Mouse (Mus musculus) forebrain, embryonic 16.5 days (tissue): ENCODE measurements around the gene Spred3. TPM values are rescaled to one million over a fixed set of nuclear protein-coding genes. Genes with fewer than 3 reads are reported as not detected.

Source experiments
- ATAC-seq: fragments of 200-750 bp; cut with Nextera tagmentation; 2 replicates; pipeline ENCODE4 v1.8.0; 2017; ENCODE audit warnings: mild to moderate bottlenecking, moderate library complexity
- H3K27ac ChIP-seq: fragments of 300-500 bp; sonication (generic); 2 replicates; pipeline ENCODE4 v1.5.1; 2014; ENCODE audit warnings: low read length, control low read depth
- H3K27me3 ChIP-seq: fragments of 300-500 bp; sonication (generic); replicated peaks from 2 replicates; pipeline ENCODE4 v1.6.1; 2014; ENCODE audit warnings: low read length; ENCODE audit not compliant: control insufficient read depth, insufficient read depth
- H3K36me3 ChIP-seq: fragments of 300-500 bp; sonication (generic); 2 replicates; pipeline ENCODE4 v1.6.1; 2014; ENCODE audit not compliant: control insufficient read depth, insufficient read depth
- H3K4me1 ChIP-seq: fragments of 300-500 bp; sonication (generic); replicated peaks from 2 replicates; pipeline ENCODE4 v1.6.1; 2014; ENCODE audit warnings: low read length; ENCODE audit not compliant: control insufficient read depth, insufficient read depth
- H3K4me2 ChIP-seq: fragments of 300-500 bp; sonication (generic); 2 replicates; pipeline ENCODE4 v1.6.1; 2014; ENCODE audit warnings: mild to moderate bottlenecking, low read length, control low read depth
- H3K4me3 ChIP-seq: fragments of 300-500 bp; sonication (generic); replicated peaks from 2 replicates; pipeline ENCODE4 v1.5.1; 2014; ENCODE audit warnings: mild to moderate bottlenecking, low read length, control low read depth
- H3K9ac ChIP-seq: fragments of 300-500 bp; sonication (generic); replicated peaks from 2 replicates; pipeline ENCODE4 v1.6.1; 2014; ENCODE audit warnings: low read depth, low read length, control low read depth
- H3K9me3 ChIP-seq: fragments of 300-500 bp; sonication (generic); 2 replicates; pipeline ENCODE4 v1.6.1; 2016; ENCODE audit warnings: low read length; ENCODE audit not compliant: control insufficient read depth
- WGBS: fragments of 180-500 bp; shearing (Covaris S2); extraction: QIAGEN DNeasy Blood & Tissue Kit; methylation state at CpG from one replicate; pipeline ENCODE4 v1.1.7; 2014; 5-methylcytosine and 5-hydroxymethylcytosine counted together
- polyA plus RNA-seq: library from polyadenylated mRNA; unstranded; fragments of >200 nt; fragmentation: Nextera tagmentation; extraction: Ambion mirVana; gene quantifications from 2 replicates; pipeline ENCODE4 v1.2.1, GENCODE M21; 2015

Gene Spred3
- polyA plus RNA-seq, 1 experiment from 2014 or later, result 7.5 TPM

DNA sequence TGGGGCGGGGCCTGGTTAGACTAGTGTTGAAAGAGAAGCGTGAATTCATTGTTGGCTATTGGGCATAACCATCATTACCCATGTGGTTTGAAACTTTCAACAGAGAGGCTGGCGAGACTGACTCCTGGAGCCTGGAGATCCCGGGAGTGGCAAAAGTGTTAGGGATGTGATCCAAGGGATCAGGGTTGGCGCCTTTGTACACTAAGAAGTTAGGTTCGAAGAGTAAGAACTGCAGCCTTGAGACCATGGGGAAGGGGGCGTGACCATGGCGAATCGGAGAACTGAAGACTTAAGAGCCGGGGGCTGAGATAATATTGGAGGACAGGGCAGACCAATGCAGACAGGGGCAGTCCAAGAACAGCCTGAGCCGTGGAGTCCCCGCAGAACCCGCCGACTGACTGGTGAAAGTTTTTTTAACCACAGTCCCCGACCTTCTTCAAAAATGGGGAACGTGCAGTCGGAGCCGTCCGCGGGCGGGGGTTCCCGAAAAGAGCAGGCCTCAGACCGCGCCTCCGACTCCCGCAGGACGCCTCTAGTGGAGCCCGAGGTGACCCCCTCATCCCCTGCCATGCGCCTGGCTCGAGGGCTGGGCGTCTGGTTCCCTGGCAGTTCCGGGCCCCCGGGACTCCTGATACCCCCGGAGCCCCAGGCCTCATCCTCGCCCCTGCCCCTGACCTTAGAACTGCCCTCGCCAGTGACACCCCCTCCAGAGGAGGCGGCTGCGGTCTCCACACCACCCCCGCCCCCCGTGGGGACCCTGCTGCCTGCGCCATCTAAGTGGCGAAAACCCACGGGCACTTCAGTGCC, 747 bp upstream of the Spred3 start:
- Histone ChIP-seq H3K9me3 (no peaks in the 10 kb centered on the region), H3K27ac (no peak overlapping the region), H3K4me1 (peaks cover 37% of the 10 kb centered on the region), H3K4me2 (peak overlapping the region; percentile 84), H3K27me3 (peaks cover 34% of the 10 kb centered on the region), H3K4me3 (peak overlapping the region; percentile 83), H3K9ac (no peak overlapping the region; the same call in 1 of the 2 replicates), H3K36me3 (peaks cover 22% of the 10 kb centered on the region)
- no peak for ATAC-seq
- 1% methylated on average over 43 of the region's 43 CpGs for WGBS

GRCm38 (mm10) chr7:29169231-29170065, 763 bp downstream of the Spred3 start:
- H3K36me3 ChIP-seq, result peaks cover 7% of the 10 kb centered on the region
- H3K27ac ChIP-seq, result peak overlapping the region; percentile 85
- peak; percentile 86 for ATAC-seq
- H3K9ac ChIP-seq, result peak overlapping the region; percentile 72
- peak overlapping the region; percentile 84 for H3K4me2 ChIP-seq
- peaks cover 34% of the 10 kb centered on the region for H3K27me3 ChIP-seq
- H3K4me1 ChIP-seq, result peaks cover 37% of the 10 kb centered on the region
- WGBS, result under 1% methylated on average over 35 of the region's 39 CpGs
- no peaks in the 10 kb centered on the region for H3K9me3 ChIP-seq
- peak overlapping the region; percentile 83 for H3K4me3 ChIP-seq

GRCm38 (mm10) chr7:29168791-29169230, 1.4 kb downstream of the Spred3 start:
- WGBS, result 0% methylated on average over 14 of the region's 14 CpGs
- H3K9ac ChIP-seq, result peak overlapping the region; percentile 72

DNA sequence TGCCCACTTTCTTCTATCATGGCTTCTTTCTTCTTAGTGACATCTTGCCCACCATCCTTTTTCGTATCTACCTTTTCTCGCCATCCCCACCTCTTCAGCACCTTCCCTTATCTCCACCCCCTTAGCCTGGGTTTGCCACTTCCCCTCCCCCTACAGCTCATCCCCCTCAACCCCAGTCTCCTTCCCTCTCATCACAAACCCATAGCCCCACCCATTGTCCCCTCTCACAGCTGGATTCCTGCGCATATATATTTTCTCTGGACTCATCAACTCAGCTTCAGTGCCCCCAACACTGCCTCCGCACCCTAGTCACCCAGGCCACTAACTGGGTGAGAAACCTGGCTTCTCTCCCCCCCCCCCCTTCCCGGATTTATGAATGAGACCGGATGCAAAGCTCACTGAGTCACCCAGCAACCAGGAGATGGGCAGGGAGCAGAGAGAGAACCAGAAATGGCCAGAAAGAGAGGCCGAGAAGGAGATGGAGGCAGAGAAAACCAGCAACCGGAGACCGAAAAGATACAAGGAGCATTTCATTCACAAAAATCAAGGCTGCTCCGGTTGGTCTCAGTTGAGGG, 2.0 kb downstream of the Spred3 start:
- Histone ChIP-seq H3K27me3 (peaks cover 26% of the 10 kb centered on the region), H3K27ac (peak overlapping the region; percentile 85), H3K4me1 (peaks cover 37% of the 10 kb centered on the region), H3K9ac (peak overlapping the region; percentile 72), H3K4me3 (peak overlapping the region; percentile 83), H3K9me3 (no peaks in the 10 kb centered on the region), H3K36me3 (no peaks in the 10 kb centered on the region), H3K4me2 (peak overlapping the region; percentile 84)
- WGBS, result 5% methylated on average over 10 of the region's 10 CpGs
- no peak for ATAC-seq

More at GRCm38 (mm10) chr7:29168791-29169230, 1.4 kb downstream of the Spred3 start:
- peak overlapping the region; percentile 83 for H3K4me3 ChIP-seq
- H3K4me2 ChIP-seq, result peak overlapping the region; percentile 84
- 0 out of 2 replicates have a peak, but pooled peaks cover under 1% of the 10 kb centered on the region for H3K36me3 ChIP-seq
- ATAC-seq, result peak; percentile 9
- no peaks in the 10 kb centered on the region for H3K9me3 ChIP-seq
- H3K4me1 ChIP-seq, result peaks cover 37% of the 10 kb centered on the region
- H3K27ac ChIP-seq, result peak overlapping the region; percentile 85
- H3K27me3 ChIP-seq, result peaks cover 32% of the 10 kb centered on the region

GRCm38 (mm10) chr7:29167656-29168055, 2.6 kb downstream of the Spred3 start:
- no peak overlapping the region for H3K9ac ChIP-seq
- no peak for ATAC-seq
- no peaks in the 10 kb centered on the region for H3K9me3 ChIP-seq
- WGBS, result 15% methylated on average over 19 of the region's 19 CpGs
- no peaks in the 10 kb centered on the region for H3K36me3 ChIP-seq
- H3K27me3 ChIP-seq, result peaks cover 21% of the 10 kb centered on the region
- H3K4me2 ChIP-seq, result peak overlapping the region; percentile 84
- peaks cover 37% of the 10 kb centered on the region for H3K4me1 ChIP-seq
- H3K4me3 ChIP-seq, result peak overlapping the region; percentile 83
- no peak overlapping the region for H3K27ac ChIP-seq

DNA sequence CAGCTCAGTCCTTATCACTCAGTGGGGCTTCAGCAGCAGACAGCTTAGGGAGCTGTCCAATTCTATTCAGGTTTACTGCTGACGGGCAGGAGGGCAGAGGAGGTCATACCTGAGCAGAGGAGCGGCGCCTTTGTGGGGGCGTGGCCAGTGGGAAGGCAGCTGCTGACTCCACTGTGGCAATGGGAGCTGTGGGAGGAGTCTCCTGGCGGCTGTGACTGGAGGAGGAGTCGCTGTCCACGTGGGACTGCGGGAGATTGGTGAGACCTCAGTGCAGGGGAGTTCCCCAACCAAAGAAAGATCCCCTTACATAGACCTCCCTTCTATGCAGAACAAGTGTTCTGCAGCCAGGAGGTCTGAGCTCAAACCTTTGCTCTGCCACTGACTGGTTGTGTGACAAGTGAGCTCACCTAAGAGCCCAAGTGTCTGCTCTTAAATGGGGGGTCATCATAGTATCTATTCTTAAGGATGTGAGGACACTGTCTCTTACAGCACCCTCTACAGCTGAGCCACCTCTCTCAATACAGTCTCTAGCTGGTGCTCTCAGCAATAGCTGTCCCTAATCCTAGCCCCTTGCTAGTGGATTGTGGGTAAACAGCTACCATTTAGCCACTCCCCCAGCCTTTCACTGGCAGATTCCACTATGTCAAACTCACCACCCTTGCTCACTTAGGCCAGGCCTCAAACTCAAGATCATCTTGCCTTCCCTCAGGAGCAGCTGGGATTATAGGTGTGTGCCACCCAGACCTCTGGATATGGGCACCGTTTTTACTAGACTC, 7.3 kb downstream of the Spred3 start:
- H3K9ac ChIP-seq, result no peak overlapping the region
- peaks cover 3% of the 10 kb centered on the region; the same call in 1 of the 2 replicates for H3K36me3 ChIP-seq
- no peak overlapping the region for H3K4me2 ChIP-seq
- no peak for ATAC-seq
- H3K27me3 ChIP-seq, result 0 out of 2 replicates have a peak, but pooled peaks cover 3% of the 10 kb centered on the region
- no peak overlapping the region for H3K4me3 ChIP-seq
- H3K9me3 ChIP-seq, result no peaks in the 10 kb centered on the region
- H3K4me1 ChIP-seq, result peaks cover 5% of the 10 kb centered on the region
- no peak overlapping the region for H3K27ac ChIP-seq
- 22% methylated on average over 9 of the region's 9 CpGs for WGBS

GRCm38 (mm10) chr7:29162294-29162693, 7.9 kb downstream of the Spred3 start:
- H3K4me1 ChIP-seq, result no peaks in the 10 kb centered on the region; the same call in 1 of the 2 replicates
- WGBS, result 84% methylated on average over 5 of the region's 5 CpGs
- peaks cover 3% of the 10 kb centered on the region; the same call in 1 of the 2 replicates for H3K36me3 ChIP-seq
- H3K9me3 ChIP-seq, result no peaks in the 10 kb centered on the region
- H3K4me2 ChIP-seq, result no peak overlapping the region
- H3K4me3 ChIP-seq, result no peak overlapping the region
- H3K27ac ChIP-seq, result no peak overlapping the region
- H3K9ac ChIP-seq, result no peak overlapping the region
- H3K27me3 ChIP-seq, result 0 out of 2 replicates have a peak, but pooled peaks cover 3% of the 10 kb centered on the region
- ATAC-seq, result no peak

- Histone ChIP-seq H3K4me3 (no peak overlapping the region), H3K27me3 (0 out of 2 replicates have a peak, but pooled peaks cover 3% of the 10 kb centered on the region), H3K27ac (no peak overlapping the region), H3K9me3 (no peaks in the 10 kb centered on the region), H3K9ac (no peak overlapping the region), H3K4me1 (peaks cover 8% of the 10 kb centered on the region; the same call in 1 of the 2 replicates), H3K4me2 (no peak overlapping the region), H3K36me3 (peaks cover 3% of the 10 kb centered on the region; the same call in 1 of the 2 replicates)
- ATAC-seq, result no peak
- WGBS, result 2% methylated on average over 5 of the region's 5 CpGs
These were observed 11.9 kb downstream of the Spred3 start for GRCm38 (mm10) chr7:29158264-29158663.
